12 mouse cellular contexts compared by ENCODE assay signal in the genomic region with DNA sequence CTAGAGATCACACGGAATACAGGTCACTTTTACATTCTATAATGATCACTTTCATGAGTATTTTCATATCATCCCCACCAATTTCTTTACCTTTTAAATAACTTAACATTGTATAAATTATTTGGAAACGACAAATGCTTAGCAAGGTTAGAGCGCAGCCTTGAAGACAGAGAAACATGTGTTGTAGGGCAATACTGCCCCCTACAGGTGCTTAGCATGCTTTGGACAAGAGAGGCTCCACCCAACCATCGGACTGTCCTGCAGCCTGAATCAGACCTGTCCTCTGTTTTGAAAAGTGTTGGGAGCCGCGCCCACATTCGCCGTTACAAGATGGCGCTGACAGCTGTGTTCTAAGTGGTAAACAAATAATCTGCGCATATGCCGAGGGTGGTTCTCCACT. TPM values are rescaled to one million over a fixed set of nuclear protein-coding genes. Genes with fewer than 3 reads are reported as not detected.
DNase-seq lines count a peak whose midpoint lies in the region; ATAC-seq lines count a peak whose summit lies in the region.
"Had no signal": no experiment of that assay in that cellular context is flagged by ENCODE, and none has a peak within 500 bp of the region (broad histone marks: within the 10 kb centered on the region; RNA-seq: fewer than 3 reads in every experiment).

No protein-coding gene starts in this region.

- no peaks in the 10 kb centered on the region for H3K9me3 ChIP-seq in midbrain, embryonic 10.5 days (replicated peaks)
- H3K9me3 ChIP-seq in intestine, embryonic 16.5 days (ENCODE audit: control insufficient read depth, low read length), result no peaks in the 10 kb centered on the region
- H3K9me3 ChIP-seq: hindbrain, embryonic 13.5 days had no signal

- no peak overlapping the region for H3K9ac ChIP-seq in intestine, embryonic 16.5 days (ENCODE audit: low read depth, low read length)
- H3K9ac ChIP-seq: hindbrain, embryonic 13.5 days had no signal

- no peak overlapping the region for H3K4me3 ChIP-seq in midbrain, embryonic 10.5 days
- no peak overlapping the region for H3K4me3 ChIP-seq in intestine, embryonic 16.5 days (ENCODE audit: low read length)
- H3K4me3 ChIP-seq: erythroblast, embryonic 14.5 days; hindbrain, embryonic 13.5 days had no signal

- no peak overlapping the region for H3K4me2 ChIP-seq in intestine, embryonic 16.5 days (ENCODE audit: low read depth, low read length)
- H3K4me2 ChIP-seq: hindbrain, embryonic 13.5 days had no signal

- DNase-seq in heart, adult 18-20 months, result peak; percentile 41
- DNase-seq in heart, postnatal 25 days (ENCODE audit: low spot score), result no peak
- DNase-seq in CD8-positive naive resting alpha-beta T cell, adult 2 months (ENCODE audit: low read depth in 2 of 2, low spot score in 2 of 2), result peak; percentile 35 to 59
- peak; percentile 41 to 51 for DNase-seq in cerebellum, adult 18-20 months
- DNase-seq in lung, postnatal 14 days, result peak; percentile 49
- no peak for DNase-seq in right cerebral cortex, postnatal 36 days (ENCODE audit: low spot score in 2 of 2)
- no peak for DNase-seq in midbrain, embryonic 10.5 days (ENCODE audit: low spot score)
- DNase-seq: right cerebral cortex, adult 18-20 months had no signal

- H3K27ac ChIP-seq in midbrain, embryonic 10.5 days (replicated peaks), result no peak overlapping the region
- no peak overlapping the region for H3K27ac ChIP-seq in intestine, embryonic 16.5 days (ENCODE audit: low read length)
- H3K27ac ChIP-seq: hindbrain, embryonic 13.5 days; macrophage had no signal

- no peaks in the 10 kb centered on the region for H3K36me3 ChIP-seq in midbrain, embryonic 10.5 days
- no peaks in the 10 kb centered on the region for H3K36me3 ChIP-seq in intestine, embryonic 16.5 days (ENCODE audit: control insufficient read depth, insufficient read depth, low read length)
- H3K36me3 ChIP-seq: hindbrain, embryonic 13.5 days had no signal

- no peaks in the 10 kb centered on the region for H3K4me1 ChIP-seq in midbrain, embryonic 10.5 days
- H3K4me1 ChIP-seq in intestine, embryonic 16.5 days (ENCODE audit: control insufficient read depth, insufficient read depth, low read length), result no peaks in the 10 kb centered on the region
- H3K4me1 ChIP-seq: hindbrain, embryonic 13.5 days had no signal

- WGBS in midbrain, embryonic 10.5 days, result 93% methylated on average over 11 of the region's 11 CpGs
- 97% methylated on average over 9 of the region's 11 CpGs for WGBS in intestine, embryonic 16.5 days

- intact Hi-C loops in heart, postnatal 25 days (cut with DNase I), result no loop called here

- no peak for ATAC-seq in intestine, embryonic 16.5 days

- H3K27me3 ChIP-seq in midbrain, embryonic 10.5 days (ENCODE audit: low read depth, poor library complexity, severe bottlenecking), result no peaks in the 10 kb centered on the region
- H3K27me3 ChIP-seq in intestine, embryonic 16.5 days (replicated peaks; ENCODE audit: control insufficient read depth, insufficient read depth, low read length), result no peaks in the 10 kb centered on the region
- H3K27me3 ChIP-seq: hindbrain, embryonic 13.5 days had no signal

RNA-seq across cellular contexts. Expression of gene Rpl9-ps6, which starts 24.8 kb away (rescaled TPM):
- total RNA-seq in heart, adult 18-20 months (2021), result 10 to 100 TPM; 28.5 to 47.2 TPM
- total RNA-seq in heart, postnatal 25 days (2021), result 10 to 100 TPM; 22.8 to 25.4 TPM
- 61.1 and 64.9 TPM in 2 replicates for polyA plus RNA-seq in midbrain, embryonic 10.5 days (2016; fragmentation: Nextera tagmentation; extraction: Ambion mirVana)
- polyA plus RNA-seq in intestine, embryonic 16.5 days (2015; fragmentation: Nextera tagmentation; extraction: Ambion mirVana), result 79.6 and 82.0 TPM in 2 replicates

RNA-seq across cellular contexts. Expression of gene Minpp1, which starts 44.0 kb away (rescaled TPM):
- 10 to 100 TPM; 14.4 to 14.7 TPM for total RNA-seq in heart, adult 18-20 months (2021)
- 10 to 100 TPM; 14.8 to 15.5 TPM for total RNA-seq in heart, postnatal 25 days (2021)
- 70.1 and 77.0 TPM in 2 replicates for polyA plus RNA-seq in midbrain, embryonic 10.5 days (2016; fragmentation: Nextera tagmentation; extraction: Ambion mirVana)
- polyA plus RNA-seq in intestine, embryonic 16.5 days (2015; fragmentation: Nextera tagmentation; extraction: Ambion mirVana), result 56.7 and 60.9 TPM in 2 replicates

RNA-seq across cellular contexts. Expression of gene Sgms1, which starts 52.1 kb away (rescaled TPM):
- 10 to 100 TPM; 55.3 to 63.9 TPM for total RNA-seq in heart, adult 18-20 months (2021)
- total RNA-seq in heart, postnatal 25 days (2021), result 10 to 100 TPM; 55.8 to 59.0 TPM
- 13.1 and 14.6 TPM in 2 replicates for polyA plus RNA-seq in midbrain, embryonic 10.5 days (2016; fragmentation: Nextera tagmentation; extraction: Ambion mirVana)
- 33.1 and 33.5 TPM in 2 replicates for polyA plus RNA-seq in intestine, embryonic 16.5 days (2015; fragmentation: Nextera tagmentation; extraction: Ambion mirVana)

Comparison
In these comparisons a context has a peak if more than half of its experiments do, and no peak if none do; other contexts are left out.
1. DNase-seq: peak in heart, adult 18-20 months (2 of 2), CD8-positive naive resting alpha-beta T cell, adult 2 months (2 of 2), cerebellum, adult 18-20 months (2 of 2) and lung, postnatal 14 days (single experiment); none in heart, postnatal 25 days (single experiment), right cerebral cortex, postnatal 36 days (0 of 2) and midbrain, embryonic 10.5 days (single experiment).